Mouse (Mus musculus) heart, embryonic 15.5 days (tissue): ENCODE data around the gene Psmb11. TPM values are rescaled to one million over a fixed set of nuclear protein-coding genes. Genes with fewer than 3 reads are reported as not detected.
"Not testable (repeated sequence)": the region's sequence is repeated elsewhere in the genome, so short reads cannot be mapped to it uniquely, and the experiment has no call there.

Source experiments
- ATAC-seq: fragments of 200-750 bp; cut with Nextera tagmentation; replicated peaks from 2 replicates; pipeline ENCODE4 v1.8.0; 2017; ENCODE audit warnings: low read depth, moderate TSS enrichment; ENCODE audit not compliant: insufficient number of reproducible peaks, insufficient read depth, low FRiP score
- H3K27ac ChIP-seq: fragments of 300-500 bp; sonication (generic); 2 replicates; pipeline ENCODE4 v1.5.1; 2015; ENCODE audit warnings: mild to moderate bottlenecking, inconsistent platforms
- H3K27me3 ChIP-seq: fragments of 300-500 bp; sonication (generic); 2 replicates; pipeline ENCODE4 v1.6.1; 2015; ENCODE audit warnings: inconsistent platforms
- H3K36me3 ChIP-seq: fragments of 300-500 bp; sonication (generic); 2 replicates; pipeline ENCODE4 v1.6.1; 2015; ENCODE audit warnings: mild to moderate bottlenecking, inconsistent platforms
- H3K4me1 ChIP-seq: fragments of 300-500 bp; sonication (generic); replicated peaks from 2 replicates; pipeline ENCODE4 v1.6.1; 2015; ENCODE audit warnings: inconsistent platforms
- H3K4me2 ChIP-seq: fragments of 300-500 bp; sonication (generic); 2 replicates; pipeline ENCODE4 v1.6.1; 2015; ENCODE audit warnings: inconsistent platforms, mild to moderate bottlenecking, moderate library complexity
- H3K4me3 ChIP-seq: fragments of 300-500 bp; sonication (generic); 2 replicates; pipeline ENCODE4 v1.5.1; 2015; ENCODE audit warnings: mild to moderate bottlenecking, inconsistent platforms
- H3K9ac ChIP-seq: fragments of 300-500 bp; sonication (generic); 2 replicates; pipeline ENCODE4 v1.6.1; 2015; ENCODE audit warnings: mild to moderate bottlenecking, inconsistent platforms
- H3K9me3 ChIP-seq: fragments of 300-500 bp; sonication (generic); replicated peaks from 2 replicates; pipeline ENCODE4 v1.6.1; 2016; ENCODE audit warnings: inconsistent platforms
- WGBS: fragments of 180-500 bp; shearing (Covaris S2); methylation state at CpG from one replicate; pipeline ENCODE4 v1.1.7; 2015; ENCODE audit warnings: mixed read lengths; 5-methylcytosine and 5-hydroxymethylcytosine counted together
- polyA plus RNA-seq: library from polyadenylated mRNA; unstranded; fragments of >200 nt; fragmentation: Nextera tagmentation; extraction: Ambion mirVana; gene quantifications from 2 replicates; pipeline ENCODE4 v1.2.1, GENCODE M21; 2015

Gene Psmb11
- polyA plus RNA-seq, 1 experiment from 2014 or later: 1.7 TPM

- Histone ChIP-seq H3K9ac (peak within 1 kb of the TSS; percentile 66), H3K4me2 (peak within 1 kb of the TSS; percentile 77), H3K36me3 (no peaks in the 10 kb centered on the region), H3K27me3 (no peaks in the 10 kb centered on the region), H3K27ac (peak within 1 kb of the TSS; percentile 85), H3K4me1 (peaks cover 20% of the 10 kb centered on the region), H3K4me3 (peak within 1 kb of the TSS; percentile 64), H3K9me3 (no peaks in the 10 kb centered on the region)
- WGBS: under 1% methylated on average over 39 of the region's 39 CpGs
- peak; percentile 53; the same call in 1 of the 2 replicates for ATAC-seq
Observed at GRCm38 (mm10) chr14:54605752-54606321, 15.4 kb upstream of the Psmb11 start, which contains the start of gene 4931414P19Rik. Gene 4931414P19Rik, minus strand, starts transcription at chr14:54605993.

- Histone ChIP-seq H3K36me3 (peaks cover 8% of the 10 kb centered on the region; the same call in 1 of the 2 replicates), H3K27ac (no peak overlapping the region), H3K9me3 (no peaks in the 10 kb centered on the region), H3K4me1 (peaks cover 19% of the 10 kb centered on the region), H3K9ac (no peak overlapping the region), H3K4me3 (no peak overlapping the region), H3K4me2 (no peak overlapping the region), H3K27me3 (no peaks in the 10 kb centered on the region)
- WGBS: 57% methylated on average over 8 of the region's 8 CpGs
- no peak for ATAC-seq
Observed at GRCm38 (mm10) chr14:54607226-54607625, 14.0 kb upstream of the Psmb11 start.

- Histone ChIP-seq H3K4me1 (peaks cover 11% of the 10 kb centered on the region), H3K9ac (no peak overlapping the region), H3K4me3 (no peak overlapping the region), H3K4me2 (no peak overlapping the region), H3K27me3 (no peaks in the 10 kb centered on the region), H3K27ac (no peak overlapping the region), H3K36me3 (peaks cover 19% of the 10 kb centered on the region), H3K9me3 (no peaks in the 10 kb centered on the region)
- ATAC-seq: no peak
- 77% methylated on average over 4 of the region's 4 CpGs for WGBS
Observed at GRCm38 (mm10) chr14:54609245-54609644, 12.0 kb upstream of the Psmb11 start.

GRCm38 (mm10) chr14:54609962-54610361 is 11.3 kb upstream of the Psmb11 start:
- Histone ChIP-seq H3K27me3 (no peaks in the 10 kb centered on the region), H3K27ac (no peak overlapping the region), H3K36me3 (peaks cover 23% of the 10 kb centered on the region), H3K4me3 (no peak overlapping the region), H3K4me2 (no peak overlapping the region), H3K9me3 (no peaks in the 10 kb centered on the region), H3K4me1 (peaks cover 8% of the 10 kb centered on the region), H3K9ac (no peak overlapping the region)
- WGBS: 85% methylated on average over 4 of the region's 4 CpGs
- no peak for ATAC-seq

- no peak for ATAC-seq
- Histone ChIP-seq H3K36me3 (peaks cover 30% of the 10 kb centered on the region), H3K27me3 (no peaks in the 10 kb centered on the region), H3K4me1 (peaks cover 5% of the 10 kb centered on the region), H3K27ac (no peak overlapping the region), H3K9me3 (no peaks in the 10 kb centered on the region), H3K9ac (no peak overlapping the region), H3K4me3 (no peak overlapping the region), H3K4me2 (no peak overlapping the region)
- 74% methylated on average over 6 of the region's 6 CpGs for WGBS
Observed at GRCm38 (mm10) chr14:54610648-54611047, 10.6 kb upstream of the Psmb11 start.

GRCm38 (mm10) chr14:54614130-54614529 is 7.1 kb upstream of the Psmb11 start:
- H3K4me3 ChIP-seq, H3K27me3 ChIP-seq, H3K4me1 ChIP-seq, H3K9me3 ChIP-seq, ATAC-seq, H3K9ac ChIP-seq, H3K27ac ChIP-seq, H3K4me2 ChIP-seq: not testable (repeated sequence)
- peaks cover 35% of the 10 kb centered on the region for H3K36me3 ChIP-seq
- WGBS: 91% methylated on average over 16 of the region's 16 CpGs

GRCm38 (mm10) chr14:54616226-54616825 is 4.9 kb upstream of the Psmb11 start:
- Histone ChIP-seq H3K4me3 (no peak overlapping the region), H3K9ac (no peak overlapping the region), H3K4me2 (no peak overlapping the region), H3K4me1 (peaks cover 9% of the 10 kb centered on the region; the same call in 1 of the 2 replicates), H3K27me3 (no peaks in the 10 kb centered on the region), H3K36me3 (peaks cover 33% of the 10 kb centered on the region), H3K9me3 (no peaks in the 10 kb centered on the region), H3K27ac (no peak overlapping the region)
- no peak for ATAC-seq
- WGBS: 93% methylated on average over 16 of the region's 16 CpGs

- Histone ChIP-seq H3K9ac (peak overlapping the region; percentile 87), H3K36me3 (peaks cover 27% of the 10 kb centered on the region), H3K4me3 (peak overlapping the region; percentile 81), H3K9me3 (no peaks in the 10 kb centered on the region), H3K27me3 (no peaks in the 10 kb centered on the region), H3K27ac (peak overlapping the region; percentile 68), H3K4me2 (peak overlapping the region; percentile 74), H3K4me1 (peaks cover 9% of the 10 kb centered on the region; the same call in 1 of the 2 replicates)
- ATAC-seq: peak; percentile 33
- WGBS: 2% methylated on average over 38 of the region's 38 CpGs
Observed at GRCm38 (mm10) chr14:54617152-54617896, 3.9 kb upstream of the Psmb11 start.

- peak within 1 kb of the TSS; percentile 68 for H3K27ac ChIP-seq
- peak within 1 kb of the TSS; percentile 74 for H3K4me2 ChIP-seq
- peak within 1 kb of the TSS; percentile 87 for H3K9ac ChIP-seq
- H3K9me3 ChIP-seq: no peaks in the 10 kb centered on the region
- under 1% methylated on average over 25 of the region's 25 CpGs for WGBS
- H3K4me1 ChIP-seq: peaks cover 9% of the 10 kb centered on the region; the same call in 1 of the 2 replicates
- ATAC-seq: peak; percentile 86
- H3K36me3 ChIP-seq: peaks cover 22% of the 10 kb centered on the region
- H3K27me3 ChIP-seq: no peaks in the 10 kb centered on the region
- peak within 1 kb of the TSS; percentile 81 for H3K4me3 ChIP-seq
Observed at GRCm38 (mm10) chr14:54617897-54618365, 3.3 kb upstream of the Psmb11 start, which contains the start of gene Psmb5. Gene Psmb5, minus strand, starts transcription at chr14:54618022.

- H3K9ac ChIP-seq: no peak overlapping the region
- H3K27me3 ChIP-seq: no peaks in the 10 kb centered on the region
- no peaks in the 10 kb centered on the region for H3K9me3 ChIP-seq
- no peak overlapping the region for H3K4me3 ChIP-seq
- no peaks in the 10 kb centered on the region for H3K36me3 ChIP-seq
- no peaks in the 10 kb centered on the region for H3K4me1 ChIP-seq
- H3K27ac ChIP-seq: no peak overlapping the region
- 81% methylated on average over 6 of the region's 6 CpGs for WGBS
- no peak for ATAC-seq
- H3K4me2 ChIP-seq: no peak overlapping the region
Observed at GRCm38 (mm10) chr14:54623334-54623733, 2.1 kb downstream of the Psmb11 start.

- no peak overlapping the region for H3K9ac ChIP-seq
- H3K36me3 ChIP-seq: no peaks in the 10 kb centered on the region
- no peak overlapping the region for H3K4me3 ChIP-seq
- no peaks in the 10 kb centered on the region for H3K9me3 ChIP-seq
- WGBS: 65% methylated on average over 10 of the region's 10 CpGs
- H3K27ac ChIP-seq: no peak overlapping the region
- H3K4me2 ChIP-seq: no peak overlapping the region
- H3K27me3 ChIP-seq: no peaks in the 10 kb centered on the region
- no peak for ATAC-seq
- H3K4me1 ChIP-seq: no peaks in the 10 kb centered on the region
Observed at GRCm38 (mm10) chr14:54624976-54625375, 3.7 kb downstream of the Psmb11 start.
